Comparison of ENCODE assay signal across 8 mouse cellular contexts in the genomic region with DNA sequence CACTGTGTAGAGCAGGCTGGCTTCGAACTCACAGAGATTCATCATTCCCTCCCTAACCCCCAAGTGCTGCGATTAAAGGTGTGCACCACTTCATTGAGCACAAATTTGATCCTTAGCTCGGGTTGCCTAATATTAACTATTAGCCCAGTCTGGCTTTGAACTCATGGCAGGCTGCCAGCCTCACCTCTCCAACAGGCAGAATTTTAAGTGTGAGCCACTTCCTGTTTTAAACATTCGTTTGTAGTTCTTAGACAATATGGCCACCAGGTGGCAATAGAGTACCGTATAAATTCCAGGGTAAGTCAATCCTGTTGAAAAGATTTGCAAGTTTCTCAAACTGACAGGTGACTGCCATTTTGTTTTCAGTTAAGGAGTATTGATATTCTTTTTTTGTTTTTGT. TPM values are rescaled to one million over a fixed set of nuclear protein-coding genes. Genes with fewer than 3 reads are reported as not detected.
A peak's percentile ranks its signal among the peaks of the same experiment; 100 is the strongest.
DNase-seq lines count a peak whose midpoint lies in the region; ATAC-seq and TF ChIP-seq lines count a peak whose summit lies in the region.
"Had no signal": no experiment of that assay in that cellular context is flagged by ENCODE, and none has a peak within 500 bp of the region (broad histone marks: within the 10 kb centered on the region; RNA-seq: fewer than 3 reads in every experiment).

No protein-coding gene starts in this region.

- no peak overlapping the region for H3K27ac ChIP-seq in bone marrow, adult 2 months (ENCODE audit: control insufficient read depth, insufficient read depth, low read depth, low read length, poor library complexity)
- H3K27ac ChIP-seq: macrophage had no signal

- peak; percentile 78 for ATAC-seq in erythroblast, adult 5-6 weeks (replicated peaks; ENCODE audit: low FRiP score, poor library complexity, severe bottlenecking)

- peak; percentile 88 for DNase-seq in MN1 (ENCODE audit: low spot score)
- DNase-seq in heart, postnatal 4 days: peak; percentile 86
- peak; percentile 74 for DNase-seq in layer of hippocampus, adult 9-11 months
- DNase-seq in lung, postnatal 36 days: peak; percentile 97
- peak; percentile 71 for DNase-seq in skeletal muscle tissue, adult 2 months (ENCODE audit: low read depth, low spot score)

- TF ChIP-seq POLR2A in bone marrow, adult 2 months (IDR thresholded peaks at IDR 0.05; ENCODE audit: borderline replicate concordance, control insufficient read depth, low read depth, low read length): no peak

- 33% methylated on average over 5 of the region's 5 CpGs for WGBS in bone marrow, adult 2 months

- TF ChIP-seq CTCF in bone marrow, adult 2 months (IDR thresholded peaks at IDR 0.05; ENCODE audit: control insufficient read depth, insufficient read depth, low read length): 0 out of 2 replicates have a peak, but pooled peaks have one; percentile 12

- no peaks in the 10 kb centered on the region; the same call in 1 of the 2 replicates for H3K4me1 ChIP-seq in bone marrow, adult 2 months (ENCODE audit: control insufficient read depth, insufficient read depth, low read length)

- no peak overlapping the region for H3K4me3 ChIP-seq in bone marrow, adult 2 months (replicated peaks; ENCODE audit: control insufficient read depth, low read depth, low read length)

RNA-seq across cellular contexts. Expression of a gene that starts 12.4 kb away (rescaled TPM):
- 9.0 and 11.2 TPM in 2 replicates for polyA plus RNA-seq in bone marrow, adult 2 months (2011; ENCODE audit: insufficient read depth, insufficient read length, low replicate concordance, missing spikeins)
- 6.7 and 13.3 TPM in 2 replicates for total RNA-seq in erythroblast, adult 5-6 weeks (2015; ENCODE audit: low replicate concordance)
- 7.4 and 9.6 TPM in 2 replicates for total RNA-seq in erythroblast, adult 5-6 weeks (2017; ENCODE audit: low replicate concordance)
- total RNA-seq in heart, postnatal 4 days (2021): 10 to 100 TPM; 11.7 to 12.9 TPM

RNA-seq across cellular contexts. Expression of a gene that starts 15.8 kb away (rescaled TPM):
- polyA plus RNA-seq in bone marrow, adult 2 months (2011; ENCODE audit: insufficient read depth, insufficient read length, low replicate concordance, missing spikeins): 5.7 and 7.9 TPM in 2 replicates
- total RNA-seq in erythroblast, adult 5-6 weeks (2015; ENCODE audit: low replicate concordance): 11.9 and 13.8 TPM in 2 replicates
- total RNA-seq in erythroblast, adult 5-6 weeks (2017; ENCODE audit: low replicate concordance): 4.0 and 7.2 TPM in 2 replicates
- total RNA-seq in heart, postnatal 4 days (2021): 10 to 100 TPM; 10.7 to 11.1 TPM
